Mouse (Mus musculus): ENCODE data around the gene Ryr2. TPM values are rescaled to one million over a fixed set of nuclear protein-coding genes. Genes with fewer than 3 reads are reported as not detected.
"Not testable (repeated sequence)": the region's sequence is repeated elsewhere in the genome, so short reads cannot be mapped to it uniquely, and the experiment has no call there.

The Ryr2 gene
- total RNA-seq, 1 experiment from 2014 or later = not detected

DNA sequence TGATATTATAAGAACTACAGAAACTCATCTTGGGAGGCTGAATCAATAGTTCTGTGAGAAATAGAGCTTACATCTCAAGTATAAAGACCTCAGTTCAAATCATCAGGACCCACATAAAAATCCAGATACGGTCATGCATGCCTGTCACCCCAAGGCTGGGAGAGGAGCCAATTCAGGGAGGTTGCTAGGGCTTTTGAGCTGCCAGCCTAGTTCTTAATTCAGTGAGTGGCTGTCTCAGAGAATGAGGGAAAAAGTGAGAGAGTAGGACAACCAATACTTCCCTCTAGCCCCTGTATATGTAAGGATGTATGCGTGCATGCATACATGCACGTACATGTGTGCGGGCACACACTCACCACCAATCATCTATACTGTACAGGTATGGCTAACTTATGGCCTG is 390.5 kb downstream of the Ryr2 start:
- no peak for ATAC-seq (replicated peaks; ENCODE audit: insufficient number of reproducible peaks, low FRiP score, low TSS enrichment, poor library complexity, severe bottlenecking)

DNA sequence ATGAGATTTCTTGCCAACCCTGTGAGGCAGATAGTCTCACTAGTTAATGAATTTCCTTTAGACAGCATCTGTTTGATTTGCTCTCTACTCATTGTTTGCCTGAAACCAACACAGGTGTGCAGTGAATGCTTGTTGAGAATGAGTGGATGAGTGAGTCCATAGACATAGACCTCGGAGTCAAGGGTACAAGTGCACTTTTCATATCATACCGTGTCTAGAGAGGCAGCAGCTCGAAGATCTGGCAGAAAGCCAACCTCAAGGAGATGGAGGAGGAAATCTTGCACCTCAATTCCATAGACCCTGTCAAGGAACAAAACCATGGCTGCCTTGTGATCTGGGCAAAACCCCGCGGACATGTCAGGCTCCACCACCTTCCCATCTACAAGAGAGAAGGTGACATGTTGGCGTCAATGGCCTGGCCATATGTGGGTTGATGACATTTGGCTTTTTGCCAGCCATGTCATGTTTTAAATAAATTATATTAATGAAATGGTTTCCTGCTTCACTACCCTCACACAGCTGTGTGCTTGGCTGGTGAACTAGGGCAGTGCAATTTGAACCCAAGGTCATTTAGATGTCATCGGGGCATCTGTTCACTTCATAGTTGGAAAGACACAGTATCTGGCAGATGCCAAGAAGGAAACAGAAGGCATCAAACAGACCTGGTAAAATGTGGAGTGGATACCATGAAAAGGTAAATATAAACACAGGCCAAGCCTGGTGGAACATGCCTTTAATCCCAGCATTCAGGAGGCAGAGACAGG is 396.9 kb downstream of the Ryr2 start:
- no peak for ATAC-seq (replicated peaks; ENCODE audit: insufficient number of reproducible peaks, low FRiP score, low TSS enrichment, poor library complexity, severe bottlenecking)

DNA sequence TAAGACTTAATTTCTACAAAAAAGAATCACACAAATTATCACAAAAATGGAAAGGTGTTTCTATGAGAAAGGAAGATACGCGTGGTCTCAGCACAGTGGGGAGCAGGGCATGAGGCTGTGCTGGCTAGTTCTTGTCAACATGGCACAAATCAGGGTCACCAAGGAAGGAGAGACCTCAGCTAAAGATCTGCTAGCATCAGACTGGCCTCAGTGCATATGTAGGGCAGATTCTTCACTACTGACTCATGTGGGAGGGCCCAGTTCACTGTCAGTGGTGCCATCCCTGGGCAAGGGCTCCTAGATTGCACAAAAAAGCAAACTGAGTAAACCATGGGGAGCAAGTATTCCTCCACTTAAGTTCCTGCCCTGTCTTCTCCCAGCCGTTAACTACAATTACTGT is 405.0 kb downstream of the Ryr2 start:
- ATAC-seq (replicated peaks; ENCODE audit: insufficient number of reproducible peaks, low FRiP score, low TSS enrichment, poor library complexity, severe bottlenecking) = no peak

GRCm38 (mm10) chr13:11696496-11696895 is 410.2 kb downstream of the Ryr2 start:
- ATAC-seq (replicated peaks; ENCODE audit: insufficient number of reproducible peaks, low FRiP score, low TSS enrichment, poor library complexity, severe bottlenecking) = no peak

GRCm38 (mm10) chr13:11681802-11682201 is 424.9 kb downstream of the Ryr2 start:
- no peak for ATAC-seq (replicated peaks; ENCODE audit: insufficient number of reproducible peaks, low FRiP score, low TSS enrichment, poor library complexity, severe bottlenecking)

- ATAC-seq (replicated peaks; ENCODE audit: insufficient number of reproducible peaks, low FRiP score, low TSS enrichment, poor library complexity, severe bottlenecking) = no peak
Measured at GRCm38 (mm10) chr13:11662815-11663214, 443.9 kb downstream of the Ryr2 start.

- ATAC-seq (replicated peaks; ENCODE audit: insufficient number of reproducible peaks, low FRiP score, low TSS enrichment, poor library complexity, severe bottlenecking) = no peak
Measured at GRCm38 (mm10) chr13:11644846-11645245, 461.9 kb downstream of the Ryr2 start.

GRCm38 (mm10) chr13:11636383-11636782 is 470.4 kb downstream of the Ryr2 start:
- no peak for ATAC-seq (replicated peaks; ENCODE audit: insufficient number of reproducible peaks, low FRiP score, low TSS enrichment, poor library complexity, severe bottlenecking)

DNA sequence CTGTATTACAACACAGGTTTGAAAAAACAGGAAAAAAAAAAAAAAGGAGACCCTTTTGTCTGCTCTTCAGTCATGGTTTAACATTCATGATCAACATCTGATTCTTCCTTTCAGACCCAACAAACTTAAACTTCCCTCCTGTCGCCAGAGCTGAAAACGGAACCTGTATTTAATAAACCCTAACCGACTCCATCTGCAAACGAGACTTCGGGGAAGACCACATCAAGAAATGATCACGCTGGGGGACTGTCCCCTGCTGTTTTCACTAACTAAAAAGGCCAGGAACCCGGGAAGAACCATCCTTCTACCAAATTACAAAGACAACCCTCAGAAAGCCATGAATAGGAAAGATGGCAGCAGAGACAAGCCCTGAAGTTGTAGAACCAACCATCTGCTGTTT is 482.2 kb downstream of the Ryr2 start:
- ATAC-seq (replicated peaks; ENCODE audit: insufficient number of reproducible peaks, low FRiP score, low TSS enrichment, poor library complexity, severe bottlenecking) = no peak

- ATAC-seq (replicated peaks; ENCODE audit: insufficient number of reproducible peaks, low FRiP score, low TSS enrichment, poor library complexity, severe bottlenecking) = no peak
Measured at GRCm38 (mm10) chr13:11595431-11595830, 511.3 kb downstream of the Ryr2 start.

- no peak for ATAC-seq (replicated peaks; ENCODE audit: insufficient number of reproducible peaks, low FRiP score, low TSS enrichment, poor library complexity, severe bottlenecking)
Measured at GRCm38 (mm10) chr13:11585283-11585682, 521.5 kb downstream of the Ryr2 start.

DNA sequence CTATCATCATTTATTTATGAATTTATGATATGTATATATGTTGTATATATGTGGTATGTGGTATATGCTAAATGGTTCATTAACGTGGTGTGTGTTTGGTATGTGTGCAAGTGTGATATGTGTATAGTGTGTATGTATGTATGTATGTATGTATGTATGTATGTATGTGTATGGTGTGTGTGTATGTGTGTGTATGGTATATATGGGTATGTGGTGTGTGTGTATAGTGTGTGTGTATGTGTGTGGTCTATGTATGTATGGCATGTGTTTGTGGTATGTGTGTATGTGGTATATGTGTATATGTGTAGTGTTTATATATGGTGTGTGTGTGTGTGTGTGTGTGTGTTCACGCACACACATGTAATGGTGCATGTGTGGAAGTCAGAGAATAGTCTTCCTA is 534.2 kb downstream of the Ryr2 start:
- ATAC-seq (replicated peaks; ENCODE audit: insufficient number of reproducible peaks, low FRiP score, low TSS enrichment, poor library complexity, severe bottlenecking) = no peak

DNA sequence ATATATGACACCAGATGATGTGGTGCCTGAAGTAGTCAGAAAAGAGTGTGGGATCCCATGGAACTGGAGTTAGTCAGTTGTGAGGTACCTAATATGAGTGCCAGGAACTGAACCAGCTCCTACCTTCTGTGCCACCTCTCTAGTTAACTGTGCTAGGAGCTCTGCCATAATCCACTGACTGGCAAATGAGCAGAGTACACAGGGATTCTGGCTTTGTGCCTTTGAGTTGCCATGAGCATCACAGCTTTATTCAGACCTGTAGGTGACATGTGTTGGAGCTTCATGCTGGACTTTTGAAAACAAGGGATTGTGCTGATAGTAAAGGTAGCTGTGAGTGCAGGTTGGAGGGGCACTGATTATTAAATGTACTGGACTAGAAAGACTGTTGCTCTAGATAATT is 539.4 kb downstream of the Ryr2 start:
- no peak for ATAC-seq (replicated peaks; ENCODE audit: insufficient number of reproducible peaks, low FRiP score, low TSS enrichment, poor library complexity, severe bottlenecking)

GRCm38 (mm10) chr13:11566486-11566885 is 540.3 kb downstream of the Ryr2 start:
- no peak for ATAC-seq (replicated peaks; ENCODE audit: insufficient number of reproducible peaks, low FRiP score, low TSS enrichment, poor library complexity, severe bottlenecking)

DNA sequence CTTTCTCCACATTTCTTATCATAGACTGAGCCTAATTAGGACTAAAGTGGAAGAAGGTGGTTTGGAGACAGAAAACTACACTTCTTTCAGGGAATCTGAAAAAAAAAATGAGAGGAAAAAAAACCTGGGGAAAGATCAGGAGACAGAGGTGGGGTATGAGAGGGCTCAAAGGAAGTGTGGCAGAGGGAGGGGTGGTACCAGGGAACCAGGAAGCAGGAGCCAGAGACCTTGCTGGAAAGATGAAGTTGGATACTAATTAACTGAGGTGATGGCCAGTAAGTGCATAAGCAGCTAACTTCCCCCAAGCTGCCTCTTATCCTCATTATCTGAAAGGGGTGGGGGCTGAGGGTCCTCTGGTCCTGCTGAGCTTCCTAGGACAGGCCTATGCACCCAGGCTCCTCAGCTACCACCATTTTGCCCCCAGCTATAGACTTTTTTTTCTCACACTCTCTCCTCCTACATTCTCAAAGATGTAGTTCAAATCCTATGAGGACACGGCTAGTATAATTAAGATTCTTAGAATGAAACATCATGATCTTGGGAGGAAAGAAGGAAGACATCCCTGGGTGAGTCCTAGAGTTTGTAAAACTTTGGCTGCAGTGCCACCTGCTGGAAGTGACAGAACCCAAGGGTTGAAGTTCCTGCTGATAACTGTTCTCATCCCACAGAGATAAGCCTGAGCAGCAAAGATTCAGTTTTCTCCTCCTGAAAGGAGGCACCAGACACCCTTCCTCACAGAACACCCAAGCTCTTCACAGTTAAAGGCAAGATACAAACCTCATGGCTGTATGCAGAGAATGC is 543.3 kb downstream of the Ryr2 start:
- no peak for ATAC-seq (replicated peaks; ENCODE audit: insufficient number of reproducible peaks, low FRiP score, low TSS enrichment, poor library complexity, severe bottlenecking)

DNA sequence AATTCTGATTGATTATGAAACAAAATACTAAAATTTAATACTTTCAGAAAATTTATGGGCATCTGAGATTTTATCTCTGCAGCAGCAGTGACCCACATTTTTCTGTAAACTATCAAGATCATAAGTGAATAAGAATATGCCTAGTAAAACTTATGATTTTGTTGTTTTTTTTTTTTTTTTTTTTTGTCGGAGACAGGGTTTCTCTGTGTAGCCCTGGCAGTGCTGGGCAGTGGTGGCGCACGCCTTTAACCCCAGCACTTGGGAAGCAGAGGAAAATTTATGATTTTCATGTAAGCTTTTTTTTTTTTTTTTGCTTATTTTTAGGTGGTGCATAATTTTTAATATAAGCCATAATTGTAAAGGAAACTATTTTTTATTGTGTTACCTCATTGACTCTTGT is 557.1 kb downstream of the Ryr2 start:
- ATAC-seq (replicated peaks; ENCODE audit: insufficient number of reproducible peaks, low FRiP score, low TSS enrichment, poor library complexity, severe bottlenecking) = no peak

DNA sequence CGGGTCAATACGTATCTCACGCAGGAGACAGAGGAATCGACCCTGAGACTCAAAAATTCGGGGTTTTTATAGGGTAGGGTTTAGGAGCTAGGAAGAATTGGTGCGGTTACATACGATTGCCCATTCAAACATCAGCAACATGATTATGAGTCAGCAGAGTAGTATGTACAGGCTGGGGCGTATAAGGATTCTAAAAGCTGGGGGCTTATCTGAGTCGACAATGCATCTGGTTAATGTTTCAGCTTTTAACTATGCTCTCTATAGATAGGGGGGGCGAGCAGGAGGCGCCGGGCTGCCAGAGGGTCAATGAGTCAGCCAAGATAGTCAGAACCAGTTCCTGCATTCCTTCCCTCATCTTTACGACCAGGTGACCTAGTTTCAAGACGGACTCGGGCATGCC is 557.6 kb downstream of the Ryr2 start:
- ATAC-seq (replicated peaks; ENCODE audit: insufficient number of reproducible peaks, low FRiP score, low TSS enrichment, poor library complexity, severe bottlenecking) = not testable (repeated sequence)

DNA sequence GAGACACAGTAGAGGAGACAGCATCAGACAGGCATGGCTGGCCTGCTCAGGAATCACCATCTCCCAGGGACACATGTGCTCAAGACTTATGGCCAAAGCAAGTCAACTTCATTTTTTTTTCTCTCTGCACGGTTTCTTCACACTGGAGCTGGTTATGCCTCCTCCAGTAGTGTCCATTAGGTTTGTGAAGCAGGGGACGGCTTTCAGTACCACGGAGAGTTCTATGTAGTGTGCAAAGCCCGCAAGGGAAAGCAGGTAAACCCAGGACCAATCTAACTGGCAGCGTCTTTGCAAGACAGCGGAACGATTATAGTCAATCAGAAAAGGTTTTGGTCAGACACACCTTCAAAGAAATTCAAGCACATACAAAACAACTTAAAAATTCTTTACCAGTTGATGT is 560.9 kb downstream of the Ryr2 start:
- no peak for ATAC-seq (replicated peaks; ENCODE audit: insufficient number of reproducible peaks, low FRiP score, low TSS enrichment, poor library complexity, severe bottlenecking)

GRCm38 (mm10) chr13:11542546-11542945 is 564.2 kb downstream of the Ryr2 start:
- no peak for ATAC-seq (replicated peaks; ENCODE audit: insufficient number of reproducible peaks, low FRiP score, low TSS enrichment, poor library complexity, severe bottlenecking)

DNA sequence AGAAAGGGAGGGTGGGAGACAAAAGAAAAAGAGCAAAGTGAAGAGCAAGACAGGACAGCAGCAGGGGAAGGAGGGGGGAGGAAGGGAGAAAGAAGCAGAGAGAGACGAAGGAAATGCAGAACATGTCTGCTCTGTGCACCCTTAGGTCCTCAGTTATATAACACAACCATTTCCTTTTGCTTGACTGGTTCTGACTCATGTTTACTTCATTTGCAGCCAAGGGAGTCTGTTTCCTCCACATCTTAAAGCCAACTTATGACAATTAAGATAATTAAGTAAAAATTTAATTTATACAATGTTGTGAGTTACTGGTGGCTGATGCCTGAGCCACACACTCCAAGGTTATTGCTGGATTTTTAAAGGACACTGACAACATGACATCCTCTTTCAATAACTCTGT is 569.9 kb downstream of the Ryr2 start:
- ATAC-seq (replicated peaks; ENCODE audit: insufficient number of reproducible peaks, low FRiP score, low TSS enrichment, poor library complexity, severe bottlenecking) = no peak
